Mouse (Mus musculus): ENCODE measurements around the gene Tuba1b.

- TF ChIP-seq CTCF (IDR thresholded peaks at IDR 0.05; ENCODE audit: low read depth) = no peak
- no peak for TF ChIP-seq EP300 (IDR thresholded peaks at IDR 0.05; ENCODE audit: low read depth)
Measured at GRCm38 (mm10) chr15:98959531-98959930, 25.2 kb upstream of the Tuba1b start.
